Mouse (Mus musculus): ENCODE results near the gene Phrf1.

GRCm38 (mm10) chr7:141196619-141197282 lies 31.8 kb upstream of the Phrf1 start:
- TF ChIP-seq CTCF (IDR thresholded peaks at IDR 0.05 in 2 of 3, conservative IDR thresholded peaks at IDR 0.05 in 1 of 3; ENCODE audit: control insufficient read depth in 1 of 3, insufficient read depth in 1 of 3, low read depth in 2 of 3, low read length in 3 of 3, poor library complexity in 1 of 3, severe bottlenecking in 1 of 3), result no peak
- no peak for TF ChIP-seq CHD1 (IDR thresholded peaks at IDR 0.05; ENCODE audit: low read depth, low read length)

Data from MEL (cell line).